Mouse (Mus musculus) bone marrow, adult 2 months (tissue): ENCODE data around the gene Fyn. TPM values are rescaled to one million over a fixed set of nuclear protein-coding genes. Genes with fewer than 3 reads are reported as not detected.

Experiments used
- H3K27ac ChIP-seq: fragments of 200-500 bp; 2 replicates; pipeline ENCODE4 v1.5.1; 2012; ENCODE audit warnings: low read depth, mild to moderate bottlenecking, control low read depth, inconsistent platforms, low read length; ENCODE audit not compliant: control insufficient read depth, poor library complexity, insufficient read depth
- H3K4me1 ChIP-seq: fragments of 200-500 bp; 2 replicates; pipeline ENCODE4 v1.6.1; 2011; ENCODE audit warnings: low read length; ENCODE audit not compliant: control insufficient read depth, insufficient read depth
- H3K4me3 ChIP-seq: fragments of 200-500 bp; replicated peaks from 2 replicates; pipeline ENCODE3; 2011; ENCODE audit warnings: mild to moderate bottlenecking, low read depth, low read length, control low read depth; ENCODE audit not compliant: control insufficient read depth
- CTCF ChIP-seq: fragments of 200-500 bp; IDR thresholded peaks from 2 replicates; pipeline ENCODE4 v1.5.1; 2011; ENCODE audit warnings: low read length, control low read depth; ENCODE audit not compliant: control insufficient read depth, insufficient read depth
- POLR2A ChIP-seq: fragments of 200-500 bp; IDR thresholded peaks from 2 replicates; pipeline ENCODE4 v1.6.1; 2011; ENCODE audit warnings: low read depth, mild to moderate bottlenecking, control low read depth, low read length, borderline replicate concordance; ENCODE audit not compliant: control insufficient read depth
- WGBS: fragments of 180-500 bp; shearing (Covaris S2); methylation state at CpG from one replicate; pipeline ENCODE4 v1.1.7; 2018; 5-methylcytosine and 5-hydroxymethylcytosine counted together
- polyA plus RNA-seq: library from polyadenylated mRNA; stranded (reverse); fragments of >200 nt; gene quantifications from 2 replicates; pipeline ENCODE4 v1.2.4, GENCODE M21; 2011; ENCODE audit warnings: low replicate concordance; ENCODE audit not compliant: missing spikeins, insufficient read depth, insufficient read length

Fyn gene
- polyA plus RNA-seq, 1 experiment, result 32.3 TPM

DNA sequence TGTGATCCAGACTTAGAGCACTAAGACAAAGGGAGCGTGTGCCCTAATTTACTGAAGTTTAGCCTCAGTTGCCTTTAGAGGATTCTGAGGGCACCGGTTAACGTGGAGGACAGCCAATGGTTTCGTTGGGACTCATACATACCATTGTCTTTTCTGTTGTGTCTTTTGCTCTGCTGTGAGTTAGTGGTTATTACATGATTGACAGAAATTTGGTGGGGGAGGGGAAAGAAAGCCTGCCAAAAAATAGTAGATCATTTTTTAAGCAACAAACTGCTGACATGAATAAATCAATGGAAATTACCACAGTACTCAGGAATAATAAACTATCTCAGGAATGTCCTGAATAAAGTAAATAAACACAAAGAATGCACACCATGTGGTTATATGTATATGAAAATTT is 117.3 kb downstream of the Fyn start:
- 86% methylated on average over 4 of the region's 4 CpGs for WGBS
- no peak overlapping the region for H3K4me3 ChIP-seq
- no peak overlapping the region for H3K27ac ChIP-seq
- no peaks in the 10 kb centered on the region; the same call in 1 of the 2 replicates for H3K4me1 ChIP-seq
- TF ChIP-seq CTCF (no peak), POLR2A (no peak)

DNA sequence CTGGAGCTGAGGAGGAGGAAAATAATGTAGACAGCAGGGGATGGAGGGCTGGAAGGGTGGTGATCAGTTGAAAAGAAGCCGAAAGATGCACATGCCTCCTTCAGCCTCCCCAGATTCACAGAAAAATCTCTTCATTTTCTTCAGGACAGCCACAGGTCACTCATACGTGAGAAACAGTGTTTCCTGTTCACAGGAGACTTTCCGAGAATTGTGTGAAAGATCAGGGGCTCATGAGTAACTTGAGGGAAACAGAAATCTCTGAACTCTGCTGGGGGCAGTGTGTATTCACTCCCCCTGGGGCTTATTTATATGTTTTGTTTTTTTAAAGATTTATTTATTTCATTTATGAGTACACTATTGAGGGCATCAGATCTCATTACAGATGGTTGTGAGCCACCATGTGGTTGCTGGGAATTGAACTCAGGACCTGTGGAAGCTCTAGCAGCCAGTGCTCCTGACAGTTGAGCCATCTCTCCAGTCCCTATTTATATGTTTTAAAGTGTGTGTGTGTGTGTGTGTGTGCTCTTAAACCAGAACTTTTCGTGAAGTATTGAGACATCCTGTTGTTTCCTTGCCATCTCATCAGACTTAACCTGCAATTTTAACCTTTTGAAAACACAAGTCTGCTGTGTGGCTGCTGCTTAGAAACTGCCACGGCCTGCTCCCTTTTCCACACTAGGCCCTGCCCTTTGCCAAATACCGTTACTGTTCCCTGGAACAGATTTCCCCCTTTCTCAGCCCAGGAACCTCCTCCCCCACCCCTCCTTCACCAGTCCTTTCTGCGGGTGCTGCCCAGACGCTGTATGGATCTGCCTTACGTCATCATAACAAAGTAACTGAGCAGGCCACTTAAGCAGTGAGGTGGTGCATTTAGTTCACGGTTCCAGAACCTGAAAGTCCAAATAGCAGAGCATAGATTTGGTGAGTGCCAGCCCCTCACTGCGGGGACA is 118.1 kb downstream of the Fyn start:
- TF ChIP-seq POLR2A (no peak), CTCF (no peak)
- WGBS, result 65% methylated on average over 11 of the region's 11 CpGs
- Histone ChIP-seq H3K27ac (no peak overlapping the region), H3K4me1 (no peaks in the 10 kb centered on the region; the same call in 1 of the 2 replicates), H3K4me3 (no peak overlapping the region)

DNA sequence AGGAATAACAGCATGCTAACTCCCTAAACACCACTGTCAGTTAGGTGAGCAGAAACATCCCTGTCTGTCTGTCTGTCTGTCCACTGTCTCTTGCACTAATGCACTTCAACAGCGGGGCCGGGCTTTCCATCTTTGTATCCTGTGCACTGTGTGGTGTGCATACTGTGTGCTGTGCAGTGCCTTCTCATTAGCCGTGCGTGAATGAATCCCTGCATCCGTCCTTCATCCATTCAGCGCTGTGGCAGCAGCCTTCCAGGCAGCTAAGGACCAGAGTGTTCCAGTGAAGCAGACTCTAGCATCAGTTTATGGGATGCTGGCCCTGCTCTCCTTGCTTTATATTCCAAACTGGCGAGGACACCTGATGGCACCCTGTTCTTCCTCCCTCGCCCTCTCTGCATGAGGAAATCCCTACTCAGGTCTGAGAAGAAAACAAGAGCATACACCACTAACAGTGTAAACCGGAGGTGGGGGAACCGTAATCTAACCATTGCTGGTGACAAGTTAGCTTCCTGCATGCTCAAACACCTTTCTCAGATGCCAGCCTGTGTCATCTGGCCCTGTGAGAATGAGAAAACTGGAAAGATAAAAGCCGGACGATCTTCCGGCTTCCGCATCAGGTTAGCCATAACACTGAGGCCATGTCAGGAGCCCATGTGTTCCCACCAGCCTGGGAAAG is 119.2 kb downstream of the Fyn start:
- no peak for TF ChIP-seq POLR2A
- TF ChIP-seq CTCF, result no peak
- Histone ChIP-seq H3K27ac (no peak overlapping the region), H3K4me1 (peaks cover 3% of the 10 kb centered on the region), H3K4me3 (no peak overlapping the region)
- 82% methylated on average over 14 of the region's 14 CpGs for WGBS

DNA sequence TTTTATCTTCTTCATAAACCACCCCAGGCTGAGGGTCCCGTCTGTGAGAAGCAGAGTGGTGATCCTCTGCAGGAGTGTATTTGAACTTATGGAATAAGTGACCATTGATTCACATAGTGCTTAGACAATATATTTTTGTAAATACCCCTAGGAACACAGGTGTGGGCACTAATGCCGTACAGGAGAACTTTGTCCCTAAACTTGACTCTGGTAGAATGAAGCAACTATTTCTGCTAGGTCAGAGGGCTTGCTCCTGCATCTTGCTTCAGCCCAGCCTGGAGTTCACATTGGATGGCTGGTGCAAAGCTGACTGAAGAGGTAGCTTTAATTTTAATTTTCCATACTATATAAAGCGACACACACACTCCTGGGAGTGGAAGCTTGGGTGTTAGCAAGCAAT is 119.9 kb downstream of the Fyn start:
- H3K4me1 ChIP-seq, result peaks cover 6% of the 10 kb centered on the region
- no peak overlapping the region for H3K27ac ChIP-seq
- TF ChIP-seq CTCF (no peak), POLR2A (no peak)
- H3K4me3 ChIP-seq, result no peak overlapping the region
- 69% methylated on average over 3 of the region's 3 CpGs for WGBS

DNA sequence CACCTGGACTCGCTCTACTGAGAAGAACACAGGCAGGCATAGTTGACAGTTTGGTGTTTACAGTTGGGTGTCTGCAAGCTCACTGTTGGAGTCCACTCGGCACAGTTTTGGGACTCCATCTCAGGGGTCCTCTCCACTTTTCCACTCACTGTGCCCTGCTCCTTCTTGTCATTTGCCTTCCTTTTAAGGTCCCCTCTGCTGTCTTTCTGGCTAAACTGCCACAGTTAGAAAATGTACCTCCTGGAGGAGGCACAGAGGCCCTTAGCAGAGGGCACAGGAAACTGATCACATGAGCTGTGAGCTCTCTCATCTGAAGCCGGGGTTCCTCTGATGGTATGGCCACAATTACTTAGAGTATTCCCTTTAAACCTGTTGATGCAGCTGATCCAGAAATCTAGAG is 120.3 kb downstream of the Fyn start:
- no peak for TF ChIP-seq POLR2A
- 45% methylated on average over 3 of the region's 3 CpGs for WGBS
- peaks cover 6% of the 10 kb centered on the region for H3K4me1 ChIP-seq
- H3K4me3 ChIP-seq, result no peak overlapping the region
- peak overlapping the region; percentile 42 for H3K27ac ChIP-seq

DNA sequence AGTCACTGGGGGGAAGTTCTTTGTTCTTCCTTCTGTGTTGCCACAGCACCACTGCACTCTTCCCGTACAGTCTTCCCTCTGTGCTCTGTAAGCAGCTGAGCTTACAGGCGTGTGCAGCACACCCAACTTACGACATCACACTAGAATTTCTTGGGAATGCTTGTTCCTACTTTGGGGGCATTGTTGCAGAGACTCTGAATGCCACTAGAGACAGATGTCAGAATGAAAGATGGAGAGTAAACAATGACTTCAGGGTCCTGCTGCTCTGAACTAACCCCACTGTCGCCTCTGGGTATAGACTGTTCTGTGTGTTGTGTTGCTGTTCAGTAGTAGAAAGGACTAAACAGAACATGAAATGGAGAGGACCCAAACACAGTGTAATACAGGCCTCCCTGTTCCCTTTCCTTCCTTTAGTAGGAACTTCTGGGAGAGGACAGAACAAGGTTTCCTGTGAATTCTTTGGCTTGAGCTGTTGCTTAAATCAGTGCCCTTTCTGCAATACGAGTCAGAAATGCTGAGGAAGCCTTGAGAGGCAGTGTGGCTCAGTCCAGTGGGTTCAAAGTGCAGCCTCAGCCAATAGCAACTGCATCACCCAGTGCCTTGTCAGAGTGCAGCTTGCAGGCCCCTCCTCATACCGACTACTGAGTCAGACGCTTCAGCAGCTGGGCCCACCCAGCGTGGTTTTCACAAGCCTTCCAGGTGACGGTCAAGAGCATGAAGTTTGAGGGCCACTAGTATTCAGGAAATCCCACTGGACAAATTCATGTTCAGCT is 121.9 kb downstream of the Fyn start:
- peaks cover 6% of the 10 kb centered on the region for H3K4me1 ChIP-seq
- H3K27ac ChIP-seq, result no peak overlapping the region
- 56% methylated on average over 9 of the region's 9 CpGs for WGBS
- H3K4me3 ChIP-seq, result no peak overlapping the region
- TF ChIP-seq CTCF (no peak), POLR2A (no peak)

DNA sequence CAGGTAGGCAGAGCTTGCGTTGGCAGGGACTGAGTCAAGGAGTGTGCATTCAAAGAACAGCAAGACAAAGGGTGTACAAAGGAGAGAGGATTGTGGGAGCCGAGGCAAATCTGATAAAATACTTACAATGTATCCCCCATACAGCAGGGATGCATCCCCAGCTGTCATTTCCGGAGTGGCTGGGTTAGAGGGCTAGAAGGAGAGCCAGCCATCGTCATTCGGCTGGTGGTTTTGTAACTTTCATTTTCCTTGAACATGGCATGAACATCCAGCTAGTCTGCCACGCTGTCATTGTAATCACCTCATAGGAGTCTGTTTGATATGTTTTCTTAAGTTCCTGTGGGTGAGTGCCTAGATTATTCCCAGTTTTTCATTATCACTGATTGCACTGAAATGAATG is 123.5 kb downstream of the Fyn start:
- WGBS, result 67% methylated on average over 6 of the region's 6 CpGs
- TF ChIP-seq CTCF (no peak), POLR2A (no peak)

DNA sequence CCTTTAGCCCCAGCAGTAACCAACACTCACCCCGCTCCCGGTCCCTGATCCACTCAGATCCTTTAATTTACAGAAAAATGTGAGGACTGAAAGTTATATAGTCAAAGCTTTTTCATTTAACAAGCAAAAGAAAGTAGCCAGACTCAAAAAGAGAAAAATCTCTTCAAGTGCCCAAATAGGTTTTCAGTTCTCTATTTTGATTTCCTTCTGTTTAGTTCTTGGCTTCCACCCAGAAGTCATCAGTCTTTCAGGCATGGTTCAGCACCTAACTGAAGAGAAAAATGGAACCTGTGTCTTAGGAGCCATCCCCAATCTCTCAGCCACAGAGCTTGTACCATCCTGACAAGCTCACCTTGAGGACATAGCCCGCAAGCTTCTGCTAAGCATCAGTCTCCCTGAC is 124.4 kb downstream of the Fyn start:
- Histone ChIP-seq H3K4me3 (no peak overlapping the region), H3K4me1 (peaks cover 6% of the 10 kb centered on the region), H3K27ac (no peak overlapping the region)
- TF ChIP-seq CTCF (no peak), POLR2A (no peak)
- 75% methylated on average over 3 of the region's 3 CpGs for WGBS

More for the DNA sequence above, 123.5 kb downstream of the Fyn start:
- H3K4me1 ChIP-seq, result peaks cover 6% of the 10 kb centered on the region
- H3K27ac ChIP-seq, result no peak overlapping the region
- no peak overlapping the region for H3K4me3 ChIP-seq
